Mouse (Mus musculus): ENCODE data around the gene Enox1. TPM values are rescaled to one million over a fixed set of nuclear protein-coding genes. Genes with fewer than 3 reads are reported as not detected.

Gene Enox1
- polyA plus RNA-seq, 1 experiment: 3.1 TPM

GRCm38 (mm10) chr14:77577481-77578251 lies 421.1 kb downstream of the Enox1 start:
- H3K27me3 ChIP-seq (ENCODE audit: control insufficient read depth, insufficient read depth, low read length, poor library complexity, severe bottlenecking): no peaks in the 10 kb centered on the region
- H3K4me3 ChIP-seq (ENCODE audit: low read depth, low read length): no peak overlapping the region
- no peaks in the 10 kb centered on the region for H3K9me3 ChIP-seq (replicated peaks; ENCODE audit: control insufficient read depth, insufficient read depth, low read length, poor library complexity, severe bottlenecking)
- no peak overlapping the region for H3K27ac ChIP-seq (ENCODE audit: insufficient read depth, low read length)
- H3K36me3 ChIP-seq (ENCODE audit: control insufficient read depth, insufficient read depth, low read length, poor library complexity, severe bottlenecking): peaks cover 16% of the 10 kb centered on the region
- no peak for TF ChIP-seq POLR2A (IDR thresholded peaks at IDR 0.05; ENCODE audit: insufficient read depth, low read length)
- no peak for TF ChIP-seq EP300 (IDR thresholded peaks at IDR 0.05; ENCODE audit: insufficient read depth, low read depth, low read length)
- TF ChIP-seq CTCF (IDR thresholded peaks at IDR 0.05; ENCODE audit: low read depth, low read length): no peak
- no peak overlapping the region for H3K9ac ChIP-seq (ENCODE audit: low read depth, poor library complexity, severe bottlenecking)
- H3K4me1 ChIP-seq (ENCODE audit: control insufficient read depth, insufficient read depth, low read length): no peaks in the 10 kb centered on the region

DNA sequence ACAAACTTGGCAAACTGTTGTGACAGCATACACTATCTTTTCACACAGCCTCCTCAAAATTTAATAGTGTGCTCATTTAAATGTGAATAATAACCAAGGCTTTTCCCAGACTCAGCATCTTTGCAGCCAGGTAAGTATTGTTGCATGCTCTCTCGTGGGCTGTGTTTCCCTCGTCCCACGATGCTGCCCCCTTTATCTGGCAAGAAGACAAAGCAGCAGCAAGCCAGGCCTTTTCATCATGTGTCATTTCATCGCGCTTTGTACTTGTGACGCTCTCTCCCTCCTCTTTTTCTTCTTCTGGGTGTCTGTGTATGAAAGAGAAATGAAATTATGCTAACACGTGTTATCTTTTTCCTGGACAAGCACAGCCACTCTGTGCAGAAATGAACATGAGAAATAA lies 421.8 kb downstream of the Enox1 start:
- H3K27ac ChIP-seq (ENCODE audit: insufficient read depth, low read length): no peak overlapping the region
- TF ChIP-seq EP300 (IDR thresholded peaks at IDR 0.05; ENCODE audit: insufficient read depth, low read depth, low read length): no peak
- no peak for TF ChIP-seq CTCF (IDR thresholded peaks at IDR 0.05; ENCODE audit: low read depth, low read length)
- no peak for TF ChIP-seq POLR2A (IDR thresholded peaks at IDR 0.05; ENCODE audit: insufficient read depth, low read length)
- H3K4me1 ChIP-seq (ENCODE audit: control insufficient read depth, insufficient read depth, low read length): no peaks in the 10 kb centered on the region
- no peak overlapping the region for H3K9ac ChIP-seq (ENCODE audit: low read depth, poor library complexity, severe bottlenecking)
- peaks cover 16% of the 10 kb centered on the region for H3K36me3 ChIP-seq (ENCODE audit: control insufficient read depth, insufficient read depth, low read length, poor library complexity, severe bottlenecking)
- no peak overlapping the region for H3K4me3 ChIP-seq (ENCODE audit: low read depth, low read length)
- H3K27me3 ChIP-seq (ENCODE audit: control insufficient read depth, insufficient read depth, low read length, poor library complexity, severe bottlenecking): no peaks in the 10 kb centered on the region
- H3K9me3 ChIP-seq (replicated peaks; ENCODE audit: control insufficient read depth, insufficient read depth, low read length, poor library complexity, severe bottlenecking): no peaks in the 10 kb centered on the region

DNA sequence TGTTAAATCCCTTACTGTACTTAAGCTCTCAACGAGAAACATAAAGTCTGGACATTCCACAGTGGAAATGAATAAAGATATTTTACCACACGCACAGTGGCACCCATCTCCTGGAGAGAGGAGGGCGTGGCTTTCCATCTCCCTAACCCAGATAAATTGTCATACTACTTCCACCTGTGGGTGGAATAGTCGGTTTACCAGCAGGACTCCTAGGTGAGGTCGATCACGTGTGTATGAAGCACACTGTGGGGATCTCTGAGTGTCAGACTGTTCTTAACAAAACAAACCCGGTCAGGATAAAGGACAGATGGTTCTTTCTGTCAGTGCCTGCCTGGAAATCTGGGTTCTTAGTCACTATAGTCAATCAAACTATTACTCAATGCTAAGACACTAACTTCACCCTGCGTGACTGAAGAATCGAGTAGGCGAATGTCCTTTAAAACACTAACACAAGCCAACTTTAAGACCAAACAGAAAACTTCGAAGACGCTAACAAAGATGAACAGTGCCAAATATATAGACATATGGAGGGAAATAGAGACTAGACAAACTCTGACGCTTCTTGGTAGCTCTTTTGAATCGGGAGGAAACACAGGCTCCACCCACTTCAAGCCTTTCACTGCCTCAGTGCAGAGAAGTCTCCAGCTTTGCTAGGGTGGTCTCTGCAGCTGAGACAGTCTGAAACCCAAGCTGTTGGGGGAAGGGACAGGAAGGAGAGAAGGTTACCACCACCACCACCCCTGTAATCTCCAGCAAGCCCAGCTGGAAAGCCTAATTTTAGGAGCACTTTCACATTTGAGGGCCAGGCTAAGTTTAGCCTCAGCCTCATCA lies 423.8 kb downstream of the Enox1 start:
- Histone ChIP-seq H3K36me3 (ENCODE audit: control insufficient read depth, insufficient read depth, low read length, poor library complexity, severe bottlenecking) (peaks cover 18% of the 10 kb centered on the region), H3K4me3 (ENCODE audit: low read depth, low read length) (no peak overlapping the region)

GRCm38 (mm10) chr14:77580937-77581270 lies 424.3 kb downstream of the Enox1 start:
- no peak overlapping the region for H3K9ac ChIP-seq (ENCODE audit: low read depth, poor library complexity, severe bottlenecking)

More for the DNA sequence above, 423.8 kb downstream of the Enox1 start:
- H3K9me3 ChIP-seq (replicated peaks; ENCODE audit: control insufficient read depth, insufficient read depth, low read length, poor library complexity, severe bottlenecking): no peaks in the 10 kb centered on the region
- TF ChIP-seq EP300 (IDR thresholded peaks at IDR 0.05; ENCODE audit: insufficient read depth, low read depth, low read length) (no peak), POLR2A (IDR thresholded peaks at IDR 0.05; ENCODE audit: insufficient read depth, low read length) (no peak), CTCF (IDR thresholded peaks at IDR 0.05; ENCODE audit: low read depth, low read length) (no peak)
- no peaks in the 10 kb centered on the region for H3K27me3 ChIP-seq (ENCODE audit: control insufficient read depth, insufficient read depth, low read length, poor library complexity, severe bottlenecking)
- H3K27ac ChIP-seq (ENCODE audit: insufficient read depth, low read length): no peak overlapping the region
- no peaks in the 10 kb centered on the region for H3K4me1 ChIP-seq (ENCODE audit: control insufficient read depth, insufficient read depth, low read length)
- no peak overlapping the region for H3K9ac ChIP-seq (ENCODE audit: low read depth, poor library complexity, severe bottlenecking)

DNA sequence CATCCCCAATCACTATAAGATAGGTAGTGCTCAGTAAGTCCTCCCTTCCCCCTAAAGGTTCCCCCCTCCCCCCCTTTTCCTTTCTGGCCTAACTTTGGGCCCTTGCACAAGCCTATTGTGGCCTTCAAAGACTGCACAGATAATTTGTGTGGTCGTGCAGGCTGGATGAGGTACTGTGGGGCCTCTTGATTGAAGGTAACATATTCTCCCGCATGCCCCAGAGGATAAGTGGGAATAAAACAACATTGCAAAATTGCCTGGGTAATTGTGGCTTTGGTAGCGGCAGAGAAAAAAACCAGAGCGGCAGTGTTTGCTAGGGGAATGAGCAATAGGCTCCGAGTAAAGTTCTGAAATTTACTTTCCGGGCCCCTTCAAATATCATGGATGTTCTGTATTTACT lies 425.1 kb downstream of the Enox1 start:
- Histone ChIP-seq H3K27me3 (ENCODE audit: control insufficient read depth, insufficient read depth, low read length, poor library complexity, severe bottlenecking) (no peaks in the 10 kb centered on the region), H3K9ac (ENCODE audit: low read depth, poor library complexity, severe bottlenecking) (no peak overlapping the region), H3K9me3 (replicated peaks; ENCODE audit: control insufficient read depth, insufficient read depth, low read length, poor library complexity, severe bottlenecking) (no peaks in the 10 kb centered on the region), H3K4me3 (ENCODE audit: low read depth, low read length) (no peak overlapping the region), H3K36me3 (ENCODE audit: control insufficient read depth, insufficient read depth, low read length, poor library complexity, severe bottlenecking) (peaks cover 18% of the 10 kb centered on the region), H3K4me1 (ENCODE audit: control insufficient read depth, insufficient read depth, low read length) (no peaks in the 10 kb centered on the region), H3K27ac (ENCODE audit: insufficient read depth, low read length) (no peak overlapping the region)
- TF ChIP-seq EP300 (IDR thresholded peaks at IDR 0.05; ENCODE audit: insufficient read depth, low read depth, low read length) (no peak), POLR2A (IDR thresholded peaks at IDR 0.05; ENCODE audit: insufficient read depth, low read length) (no peak), CTCF (IDR thresholded peaks at IDR 0.05; ENCODE audit: low read depth, low read length) (no peak)

More at GRCm38 (mm10) chr14:77580937-77581270, 424.3 kb downstream of the Enox1 start:
- no peaks in the 10 kb centered on the region for H3K27me3 ChIP-seq (ENCODE audit: control insufficient read depth, insufficient read depth, low read length, poor library complexity, severe bottlenecking)
- no peak for TF ChIP-seq CTCF (IDR thresholded peaks at IDR 0.05; ENCODE audit: low read depth, low read length)
- TF ChIP-seq POLR2A (IDR thresholded peaks at IDR 0.05; ENCODE audit: insufficient read depth, low read length): no peak
- no peak for TF ChIP-seq EP300 (IDR thresholded peaks at IDR 0.05; ENCODE audit: insufficient read depth, low read depth, low read length)
- H3K4me3 ChIP-seq (ENCODE audit: low read depth, low read length): no peak overlapping the region
- no peaks in the 10 kb centered on the region for H3K9me3 ChIP-seq (replicated peaks; ENCODE audit: control insufficient read depth, insufficient read depth, low read length, poor library complexity, severe bottlenecking)
- no peak overlapping the region for H3K27ac ChIP-seq (ENCODE audit: insufficient read depth, low read length)
- H3K4me1 ChIP-seq (ENCODE audit: control insufficient read depth, insufficient read depth, low read length): no peaks in the 10 kb centered on the region
- peaks cover 18% of the 10 kb centered on the region for H3K36me3 ChIP-seq (ENCODE audit: control insufficient read depth, insufficient read depth, low read length, poor library complexity, severe bottlenecking)

DNA sequence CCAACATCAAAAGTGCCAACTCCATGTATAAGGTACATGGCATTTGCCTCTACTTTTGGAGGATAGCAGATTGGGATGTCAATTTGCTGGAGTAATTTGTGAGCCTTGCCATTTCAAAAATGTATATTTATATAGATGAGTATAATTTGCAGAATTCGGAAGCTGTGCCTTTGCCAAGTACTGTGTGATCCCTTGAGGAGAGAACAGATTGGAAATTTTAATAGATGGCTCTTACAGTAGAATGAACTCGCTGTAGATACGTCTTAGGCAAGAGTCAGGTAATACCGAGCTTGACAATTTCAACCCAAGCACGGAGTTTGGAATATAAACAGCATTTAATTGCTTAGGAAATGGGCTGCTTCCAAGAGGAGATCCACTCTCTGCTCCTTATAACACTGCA lies 427.9 kb downstream of the Enox1 start:
- H3K36me3 ChIP-seq (ENCODE audit: control insufficient read depth, insufficient read depth, low read length, poor library complexity, severe bottlenecking): peaks cover 10% of the 10 kb centered on the region
- H3K4me3 ChIP-seq (ENCODE audit: low read depth, low read length): no peak overlapping the region
- TF ChIP-seq CTCF (IDR thresholded peaks at IDR 0.05; ENCODE audit: low read depth, low read length) (no peak), POLR2A (IDR thresholded peaks at IDR 0.05; ENCODE audit: insufficient read depth, low read length) (no peak), EP300 (IDR thresholded peaks at IDR 0.05; ENCODE audit: insufficient read depth, low read depth, low read length) (no peak)
- H3K27ac ChIP-seq (ENCODE audit: insufficient read depth, low read length): no peak overlapping the region
- H3K27me3 ChIP-seq (ENCODE audit: control insufficient read depth, insufficient read depth, low read length, poor library complexity, severe bottlenecking): no peaks in the 10 kb centered on the region
- no peaks in the 10 kb centered on the region for H3K4me1 ChIP-seq (ENCODE audit: control insufficient read depth, insufficient read depth, low read length)
- H3K9me3 ChIP-seq (replicated peaks; ENCODE audit: control insufficient read depth, insufficient read depth, low read length, poor library complexity, severe bottlenecking): no peaks in the 10 kb centered on the region
- H3K9ac ChIP-seq (ENCODE audit: low read depth, poor library complexity, severe bottlenecking): no peak overlapping the region

All from ES-Bruce4 (cell line).